Mouse (Mus musculus): ENCODE measurements around the gene Cd37. TPM values are rescaled to one million over a fixed set of nuclear protein-coding genes. Genes with fewer than 3 reads are reported as not detected.

Gene Cd37
- polyA plus RNA-seq, 2 experiments = 3.7 to 4.9 TPM

GRCm38 (mm10) chr7:45265518-45265917, 26.6 kb upstream of the Cd37 start:
- TF ChIP-seq POLR2A (IDR thresholded peaks at IDR 0.05; ENCODE audit: borderline replicate concordance, extremely low read depth, insufficient read depth, insufficient read length) = no peak
- H3K27me3 ChIP-seq (ENCODE audit: control insufficient read depth, insufficient read depth, low read length) = no peaks in the 10 kb centered on the region
- ATAC-seq (ENCODE audit: low FRiP score, low read depth) = no peak

GRCm38 (mm10) chr7:45264348-45264747, 25.4 kb upstream of the Cd37 start:
- Histone ChIP-seq H3K4me1 (ENCODE audit: control insufficient read depth, insufficient read depth, low read length) (no peaks in the 10 kb centered on the region), H3K36me3 (ENCODE audit: control insufficient read depth, insufficient read depth, low read length) (no peaks in the 10 kb centered on the region), H3K9me3 (ENCODE audit: control insufficient read depth, low read length) (no peaks in the 10 kb centered on the region), H3K4me3 (replicated peaks; ENCODE audit: low read length) (no peak overlapping the region), H3K27me3 (ENCODE audit: control insufficient read depth, insufficient read depth, low read length) (no peaks in the 10 kb centered on the region), H3K9ac (ENCODE audit: low read depth, low read length, severe bottlenecking) (no peak overlapping the region), H3K4me2 (replicated peaks; ENCODE audit: low read depth, low read length, severe bottlenecking) (no peak overlapping the region), H3K27ac (replicated peaks; ENCODE audit: low read depth, low read length) (no peak overlapping the region)
- ATAC-seq (ENCODE audit: low FRiP score, low read depth) (no peak), DNase-seq (ENCODE audit: low spot score) (no peak)
- 78% methylated on average over 3 of the region's 3 CpGs for WGBS
- TF ChIP-seq POLR2A (IDR thresholded peaks at IDR 0.05; ENCODE audit: borderline replicate concordance, extremely low read depth, insufficient read depth, insufficient read length) = no peak

More at GRCm38 (mm10) chr7:45265518-45265917, 26.6 kb upstream of the Cd37 start:
- Histone ChIP-seq H3K9me3 (ENCODE audit: control insufficient read depth, low read length) (no peaks in the 10 kb centered on the region), H3K4me1 (ENCODE audit: control insufficient read depth, insufficient read depth, low read length) (no peaks in the 10 kb centered on the region), H3K4me2 (replicated peaks; ENCODE audit: low read depth, low read length, severe bottlenecking) (no peak overlapping the region), H3K36me3 (ENCODE audit: control insufficient read depth, insufficient read depth, low read length) (no peaks in the 10 kb centered on the region), H3K9ac (ENCODE audit: low read depth, low read length, severe bottlenecking) (no peak overlapping the region), H3K4me3 (replicated peaks; ENCODE audit: low read length) (no peak overlapping the region), H3K27ac (replicated peaks; ENCODE audit: low read depth, low read length) (no peak overlapping the region)
- no peak for DNase-seq (ENCODE audit: low spot score)
- WGBS = 83% methylated on average over 1 of the region's 1 CpGs

- no peak for ATAC-seq (ENCODE audit: low FRiP score, low read depth)
- WGBS = 45% methylated on average over 7 of the region's 7 CpGs
- no peaks in the 10 kb centered on the region for H3K27me3 ChIP-seq (ENCODE audit: control insufficient read depth, insufficient read depth, low read length)
- no peak overlapping the region for H3K9ac ChIP-seq (ENCODE audit: low read depth, low read length, severe bottlenecking)
- H3K9me3 ChIP-seq (ENCODE audit: control insufficient read depth, low read length) = no peaks in the 10 kb centered on the region
- no peak overlapping the region for H3K27ac ChIP-seq (replicated peaks; ENCODE audit: low read depth, low read length)
- DNase-seq (ENCODE audit: low spot score) = no peak
- no peaks in the 10 kb centered on the region for H3K36me3 ChIP-seq (ENCODE audit: control insufficient read depth, insufficient read depth, low read length)
- no peak overlapping the region for H3K4me3 ChIP-seq (replicated peaks; ENCODE audit: low read length)
- no peak overlapping the region for H3K4me2 ChIP-seq (replicated peaks; ENCODE audit: low read depth, low read length, severe bottlenecking)
- no peaks in the 10 kb centered on the region for H3K4me1 ChIP-seq (ENCODE audit: control insufficient read depth, insufficient read depth, low read length)
- TF ChIP-seq POLR2A (IDR thresholded peaks at IDR 0.05; ENCODE audit: borderline replicate concordance, extremely low read depth, insufficient read depth, insufficient read length) = no peak
These were observed 24.2 kb upstream of the Cd37 start for GRCm38 (mm10) chr7:45263006-45263607.

DNA sequence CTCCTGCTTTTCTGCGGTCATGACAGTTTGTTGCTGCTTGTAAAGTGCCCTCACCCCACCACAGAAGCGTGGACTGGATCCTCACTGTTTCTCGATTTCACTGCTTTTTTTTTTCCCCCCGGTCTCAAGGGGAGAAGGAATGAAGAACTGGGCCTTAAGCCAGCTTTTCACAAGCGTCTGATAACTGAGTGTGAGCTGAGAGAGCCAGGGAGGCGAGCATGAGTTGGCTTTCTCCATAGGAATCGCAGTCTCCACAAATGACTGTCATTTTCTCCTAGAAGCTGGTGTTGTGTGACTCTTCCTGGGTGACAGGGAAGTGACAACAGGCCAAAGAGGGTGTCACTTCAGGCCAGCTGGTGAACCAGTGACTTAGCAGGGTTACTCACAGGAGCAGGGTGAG, 23.4 kb upstream of the Cd37 start:
- H3K27me3 ChIP-seq (ENCODE audit: control insufficient read depth, insufficient read depth, low read length) = no peaks in the 10 kb centered on the region
- no peak for TF ChIP-seq POLR2A (IDR thresholded peaks at IDR 0.05; ENCODE audit: borderline replicate concordance, extremely low read depth, insufficient read depth, insufficient read length)
- no peak for DNase-seq (ENCODE audit: low spot score)
- 39% methylated on average over 7 of the region's 7 CpGs for WGBS
- H3K9me3 ChIP-seq (ENCODE audit: control insufficient read depth, low read length) = no peaks in the 10 kb centered on the region
- ATAC-seq (ENCODE audit: low FRiP score, low read depth) = no peak
- no peaks in the 10 kb centered on the region for H3K36me3 ChIP-seq (ENCODE audit: control insufficient read depth, insufficient read depth, low read length)
- H3K9ac ChIP-seq (ENCODE audit: low read depth, low read length, severe bottlenecking) = no peak overlapping the region
- no peaks in the 10 kb centered on the region for H3K4me1 ChIP-seq (ENCODE audit: control insufficient read depth, insufficient read depth, low read length)
- H3K27ac ChIP-seq (replicated peaks; ENCODE audit: low read depth, low read length) = no peak overlapping the region
- no peak overlapping the region for H3K4me3 ChIP-seq (replicated peaks; ENCODE audit: low read length)
- H3K4me2 ChIP-seq (replicated peaks; ENCODE audit: low read depth, low read length, severe bottlenecking) = no peak overlapping the region

- Histone ChIP-seq H3K36me3 (ENCODE audit: control insufficient read depth, insufficient read depth, low read length) (no peaks in the 10 kb centered on the region), H3K27ac (replicated peaks; ENCODE audit: low read depth, low read length) (no peak overlapping the region), H3K4me1 (ENCODE audit: control insufficient read depth, insufficient read depth, low read length) (no peaks in the 10 kb centered on the region), H3K4me2 (replicated peaks; ENCODE audit: low read depth, low read length, severe bottlenecking) (no peak overlapping the region), H3K4me3 (replicated peaks; ENCODE audit: low read length) (no peak overlapping the region), H3K27me3 (ENCODE audit: control insufficient read depth, insufficient read depth, low read length) (no peaks in the 10 kb centered on the region), H3K9ac (ENCODE audit: low read depth, low read length, severe bottlenecking) (no peak overlapping the region), H3K9me3 (ENCODE audit: control insufficient read depth, low read length) (no peaks in the 10 kb centered on the region)
- no peak for DNase-seq (ENCODE audit: low spot score)
- ATAC-seq (ENCODE audit: low FRiP score, low read depth) = no peak
- WGBS = 77% methylated on average over 8 of the region's 8 CpGs
- no peak for TF ChIP-seq POLR2A (IDR thresholded peaks at IDR 0.05; ENCODE audit: borderline replicate concordance, extremely low read depth, insufficient read depth, insufficient read length)
These were observed 20.4 kb upstream of the Cd37 start for GRCm38 (mm10) chr7:45259281-45259680.

All from limb, embryonic 14.5 days (tissue).